Mouse (Mus musculus): Measurements from ENCODE around the gene 2810004N23Rik.
"Not testable (repeated sequence)": the region's sequence is repeated elsewhere in the genome, so short reads cannot be mapped to it uniquely, and the experiment has no call there.

2810004N23Rik gene

DNA sequence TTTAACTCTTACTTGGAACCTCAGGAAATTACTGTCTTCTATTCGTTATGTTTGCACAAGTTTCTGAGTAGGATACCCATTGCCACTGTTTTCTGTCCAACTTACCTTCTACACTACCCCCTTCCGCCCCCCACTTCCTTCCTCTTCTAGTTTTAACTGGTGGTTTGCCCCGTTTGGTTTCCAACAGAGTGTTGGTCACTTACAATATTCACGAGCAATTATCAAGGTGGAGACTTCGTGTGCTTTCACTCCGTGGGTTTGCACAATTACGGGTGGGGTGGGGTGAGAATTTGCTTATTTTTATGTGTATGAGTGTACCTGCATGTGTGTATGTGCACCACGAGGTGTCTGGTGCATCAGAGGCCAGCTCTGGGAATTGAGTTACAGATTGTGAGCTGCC is 809 bp upstream of the 2810004N23Rik start:
- no peak for DNase-seq

DNA sequence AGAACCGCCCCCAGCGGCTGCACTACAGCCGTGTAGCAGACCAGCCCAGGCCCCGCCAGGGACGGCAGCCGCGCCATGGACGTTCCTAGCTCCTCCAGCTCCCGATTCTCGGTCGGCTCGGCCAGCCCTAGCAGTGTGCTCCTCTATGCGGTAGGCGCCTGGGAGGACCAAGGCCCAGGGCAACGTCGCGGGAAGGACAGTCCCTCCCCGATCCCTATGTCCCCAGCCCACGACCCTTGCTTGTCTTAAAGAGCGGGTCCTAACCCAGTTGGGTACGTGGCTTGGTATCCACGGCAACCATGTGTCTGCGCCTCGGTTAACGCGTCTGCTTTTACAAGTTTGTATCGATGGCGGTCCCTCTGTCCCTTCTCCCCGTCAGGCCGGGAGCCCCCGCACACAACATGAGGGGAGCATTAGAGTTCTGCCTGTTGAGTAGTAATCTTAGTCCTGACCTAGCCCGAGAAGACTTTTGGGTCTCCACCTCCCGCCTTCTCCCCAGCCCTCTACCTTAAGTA is 300 bp upstream of the 2810004N23Rik start:
- no peak for DNase-seq

DNA sequence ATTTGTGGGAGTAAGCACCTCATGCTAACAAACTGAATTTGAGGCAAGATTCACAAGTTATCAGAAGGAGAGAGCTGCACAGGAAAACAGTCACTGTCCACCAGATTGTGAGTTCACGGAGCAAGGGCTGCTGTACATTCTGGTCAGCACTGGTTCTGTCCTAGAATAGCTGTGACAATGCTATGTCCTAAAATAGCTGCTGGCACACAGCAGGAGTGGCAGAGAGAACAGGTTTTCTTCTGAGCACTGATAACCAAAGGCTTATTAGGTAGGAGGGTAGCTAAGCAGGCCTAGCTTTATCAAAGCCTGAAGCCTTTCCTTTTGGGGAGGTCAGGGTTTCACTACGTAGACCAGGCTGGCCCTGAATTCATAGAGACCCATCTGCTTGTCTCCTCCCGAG is 2.7 kb downstream of the 2810004N23Rik start:
- peak; percentile 95 for DNase-seq

DNA sequence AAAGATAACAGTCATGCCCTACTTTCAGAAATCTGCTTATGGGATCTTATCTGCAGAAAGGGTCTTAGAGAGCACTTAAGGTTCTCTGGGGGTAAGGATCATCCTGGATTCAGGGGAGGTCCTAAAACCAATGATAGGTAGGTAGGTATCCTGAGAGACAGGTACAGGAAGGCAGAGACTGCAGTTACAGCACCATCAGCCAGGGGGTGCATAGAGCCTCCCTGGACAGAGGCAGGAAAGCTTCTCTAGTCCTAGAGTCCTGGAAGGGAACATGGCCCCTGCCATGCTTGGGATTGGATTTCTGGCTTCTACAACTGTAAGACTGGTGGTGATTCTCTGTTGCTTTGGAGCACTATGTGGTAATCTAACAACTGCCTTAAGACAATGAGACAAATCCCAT is 3.5 kb downstream of the 2810004N23Rik start:
- no peak for DNase-seq

DNA sequence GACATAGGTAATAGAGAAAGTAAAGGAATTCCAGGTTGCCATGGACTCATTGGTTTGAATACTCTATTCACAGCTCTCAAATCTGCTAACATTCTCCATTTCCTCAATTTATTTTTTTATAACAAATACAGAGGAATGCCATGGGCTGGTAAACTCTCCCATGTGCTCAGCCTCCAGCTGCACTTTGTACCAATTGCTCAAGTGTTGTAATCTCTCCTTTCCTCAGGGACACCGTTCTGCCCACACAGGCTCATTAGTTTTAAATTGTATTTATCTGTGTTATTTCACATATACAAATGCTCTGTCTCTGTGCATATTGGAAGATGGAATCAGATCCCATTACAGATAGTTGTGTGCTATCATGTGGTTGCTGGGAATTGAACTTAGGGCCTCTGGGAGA is 9.4 kb downstream of the 2810004N23Rik start:
- no peak for DNase-seq

DNA sequence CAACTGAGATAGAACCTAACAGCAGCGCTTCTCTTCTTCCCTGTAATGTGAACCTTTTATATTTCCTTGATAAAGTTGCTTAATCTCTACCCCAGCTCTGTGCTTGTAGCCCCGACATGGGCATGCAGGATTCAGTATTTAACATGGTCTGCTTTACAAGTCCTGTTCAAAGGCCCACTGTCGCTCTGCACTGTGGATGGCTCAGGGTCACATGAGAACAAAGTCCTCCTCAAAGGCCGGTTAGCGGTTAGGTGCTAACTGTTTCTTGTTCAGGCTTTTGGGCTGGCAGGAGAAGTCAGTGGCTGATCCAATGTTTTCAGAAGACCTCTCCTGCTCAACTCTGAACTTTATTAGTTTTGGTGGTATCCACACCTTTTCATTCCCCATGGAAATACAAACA is 17.3 kb downstream of the 2810004N23Rik start:
- no peak for DNase-seq

DNA sequence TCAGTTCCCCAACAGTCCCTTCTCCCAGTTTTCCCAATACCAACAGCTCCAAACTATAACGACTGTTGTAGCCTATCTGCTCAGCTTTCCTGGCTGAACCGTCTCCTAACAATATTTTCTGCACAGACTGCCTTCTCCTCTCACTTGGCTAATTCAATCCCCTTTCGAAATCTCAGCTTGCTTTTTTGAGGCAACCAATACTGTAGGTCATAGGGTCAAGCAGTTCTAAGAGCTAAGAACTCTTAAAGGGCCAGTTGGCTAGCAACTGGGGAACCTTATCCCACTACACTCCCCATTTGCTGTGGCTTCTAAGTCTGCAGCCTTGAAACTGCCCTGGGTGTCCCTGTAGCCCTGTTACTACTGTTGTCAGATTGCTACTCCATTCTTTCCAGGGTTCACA is 17.8 kb downstream of the 2810004N23Rik start:
- DNase-seq = no peak

DNA sequence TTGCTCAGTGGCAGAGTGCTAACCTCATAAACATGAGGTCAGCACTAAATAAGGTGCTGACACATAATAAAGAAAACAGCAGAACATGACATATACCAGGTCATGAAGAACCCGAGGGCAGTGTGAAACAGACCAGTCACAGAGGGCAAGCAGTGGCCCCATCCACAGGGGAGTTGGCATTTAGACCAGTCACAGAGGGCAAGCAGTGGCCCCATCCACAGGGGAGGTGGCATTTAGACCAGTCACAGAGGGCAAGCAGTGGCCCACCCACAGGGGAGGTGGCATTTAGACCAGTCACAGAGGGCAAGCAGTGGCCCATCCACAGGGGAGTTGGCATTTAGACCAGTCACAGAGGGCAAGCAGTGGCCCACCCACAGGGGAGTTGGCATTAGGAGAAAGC is 20.0 kb downstream of the 2810004N23Rik start:
- DNase-seq = not testable (repeated sequence)

DNA sequence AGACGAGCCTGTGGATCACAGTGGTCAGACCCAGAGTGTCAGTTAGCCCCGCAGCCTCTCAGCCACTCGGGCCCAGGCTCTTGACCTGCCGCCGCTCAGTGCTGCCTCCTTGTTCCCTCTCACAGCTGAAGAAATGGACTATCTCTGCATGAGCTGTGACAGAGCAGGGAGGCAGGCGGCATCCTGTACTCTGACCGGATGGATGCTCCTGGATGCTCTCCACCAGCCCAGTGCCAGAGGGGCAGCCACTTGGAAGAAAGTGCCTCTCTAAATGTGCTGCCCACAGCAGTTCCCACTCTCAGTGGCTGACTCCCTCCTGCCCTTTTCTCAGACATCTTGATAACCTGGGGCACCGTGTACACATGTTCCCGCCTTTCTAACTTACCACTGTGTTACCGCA is 21.1 kb downstream of the 2810004N23Rik start:
- DNase-seq = no peak

DNA sequence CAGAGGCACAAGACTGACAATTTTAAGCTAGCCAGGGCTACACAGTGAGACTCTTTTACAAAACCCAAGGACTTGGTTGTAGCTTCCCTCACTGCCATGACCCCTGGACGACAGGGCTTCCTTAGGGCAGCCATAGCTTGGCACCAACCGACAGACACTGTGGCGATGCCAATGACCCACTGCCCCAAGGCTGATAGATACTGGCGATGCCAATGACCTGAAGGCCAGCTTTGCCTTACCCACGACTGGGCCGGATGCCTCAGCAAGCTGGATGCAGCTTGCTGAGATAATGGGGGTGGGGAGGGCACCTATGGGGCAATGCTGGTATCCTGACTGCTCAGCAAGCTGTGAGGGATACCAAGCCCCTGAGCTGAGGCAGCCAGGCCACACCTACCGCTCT is 22.0 kb downstream of the 2810004N23Rik start:
- DNase-seq = no peak

DNA sequence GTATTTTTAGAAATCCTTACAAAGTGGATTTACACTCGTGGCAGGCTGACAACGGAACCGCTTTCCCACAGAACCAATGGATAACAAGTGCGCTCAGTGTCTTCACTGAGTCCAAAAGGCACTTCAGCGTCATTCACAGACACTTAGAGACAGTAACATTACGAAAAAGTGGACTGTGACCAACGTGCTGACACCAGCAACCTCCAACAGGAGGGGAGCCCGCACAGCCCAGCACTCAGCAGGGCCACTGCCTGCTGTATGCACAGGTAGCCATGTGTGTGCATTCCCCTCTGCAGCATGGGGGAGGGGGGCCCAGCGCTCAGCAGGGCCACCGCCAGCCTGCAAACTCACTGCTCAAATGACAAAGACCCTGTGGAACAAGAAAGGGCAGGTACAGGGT is 23.5 kb downstream of the 2810004N23Rik start:
- DNase-seq = peak; percentile 60

DNA sequence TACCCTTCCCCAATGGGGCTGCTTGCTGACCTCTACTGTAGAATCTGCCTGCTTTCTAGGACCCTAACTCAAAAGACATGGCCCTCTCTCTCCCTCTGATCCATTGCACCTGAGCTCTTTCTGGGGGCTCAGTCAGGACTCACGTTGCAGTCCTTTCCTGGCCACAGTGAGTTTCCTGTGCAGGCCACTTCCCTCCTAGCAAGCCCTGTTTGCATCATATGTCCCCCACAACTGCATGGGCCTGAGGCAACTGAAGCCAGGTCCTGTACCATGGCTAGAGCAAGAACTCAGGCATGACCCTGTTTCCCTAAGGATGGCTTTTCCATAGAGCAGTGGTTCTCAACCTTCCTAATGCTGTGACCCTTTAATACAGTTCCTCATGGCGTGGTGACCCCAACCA is 25.0 kb downstream of the 2810004N23Rik start:
- peak; percentile 54 for DNase-seq

DNA sequence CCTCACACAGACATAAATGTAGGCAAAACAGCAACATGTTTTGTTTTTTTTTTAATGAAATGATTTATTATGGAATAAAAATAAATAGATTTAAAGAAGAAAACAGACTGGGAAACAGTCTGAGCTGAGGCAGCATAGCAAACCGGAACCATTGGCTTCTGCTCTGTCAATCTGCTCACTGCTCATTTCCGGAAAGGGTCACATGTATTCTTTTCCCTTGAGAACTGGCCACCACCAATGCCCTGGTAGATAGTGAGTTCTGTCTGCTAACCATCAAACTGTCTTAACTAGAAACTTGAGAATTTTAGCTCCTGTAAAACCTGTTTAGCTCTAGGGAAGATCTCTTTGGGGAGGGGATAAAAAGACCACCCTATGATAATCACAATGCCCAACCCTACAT is 26.0 kb downstream of the 2810004N23Rik start:
- DNase-seq = peak; percentile 57

DNA sequence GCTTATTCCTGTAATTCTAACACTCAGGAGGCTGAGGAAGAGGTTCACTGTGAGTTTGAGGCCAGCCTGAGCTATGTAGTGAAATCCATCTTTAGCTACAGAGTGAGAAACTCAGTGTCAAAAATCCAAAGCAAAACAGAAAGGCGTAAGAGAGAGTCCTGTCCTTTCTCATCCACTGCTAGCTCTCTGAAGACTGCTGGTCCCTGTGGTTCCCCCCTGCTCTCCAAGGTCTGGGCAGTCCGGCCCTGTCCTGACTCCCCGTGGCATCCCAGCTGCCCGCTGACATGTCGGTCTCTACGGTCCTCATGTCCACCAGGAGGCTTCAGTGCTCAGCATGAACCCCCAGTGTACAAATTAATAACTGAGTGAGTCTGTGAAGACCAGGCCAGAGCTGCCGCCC is 26.6 kb downstream of the 2810004N23Rik start:
- peak; percentile 72 for DNase-seq

DNA sequence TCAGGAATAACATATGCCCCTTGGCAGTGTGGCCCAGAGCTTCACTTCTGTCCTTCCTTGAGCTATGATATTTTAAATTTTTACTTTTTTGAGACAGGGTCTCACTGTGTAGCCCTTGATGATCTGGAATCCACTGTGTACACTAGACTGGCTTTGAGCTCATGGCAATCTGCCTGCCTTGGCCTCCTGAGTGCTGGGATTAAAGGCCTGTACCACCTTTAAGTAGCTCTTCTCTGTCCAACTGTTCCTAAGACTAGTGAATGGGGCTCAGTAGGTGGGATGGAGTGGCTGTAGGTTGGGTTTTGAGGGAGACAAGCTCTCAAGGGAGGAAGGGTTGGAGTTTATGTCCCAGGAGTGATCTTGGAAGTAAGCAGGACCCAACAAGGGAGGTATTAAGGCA is 27.1 kb downstream of the 2810004N23Rik start:
- peak; percentile 48 for DNase-seq

DNA sequence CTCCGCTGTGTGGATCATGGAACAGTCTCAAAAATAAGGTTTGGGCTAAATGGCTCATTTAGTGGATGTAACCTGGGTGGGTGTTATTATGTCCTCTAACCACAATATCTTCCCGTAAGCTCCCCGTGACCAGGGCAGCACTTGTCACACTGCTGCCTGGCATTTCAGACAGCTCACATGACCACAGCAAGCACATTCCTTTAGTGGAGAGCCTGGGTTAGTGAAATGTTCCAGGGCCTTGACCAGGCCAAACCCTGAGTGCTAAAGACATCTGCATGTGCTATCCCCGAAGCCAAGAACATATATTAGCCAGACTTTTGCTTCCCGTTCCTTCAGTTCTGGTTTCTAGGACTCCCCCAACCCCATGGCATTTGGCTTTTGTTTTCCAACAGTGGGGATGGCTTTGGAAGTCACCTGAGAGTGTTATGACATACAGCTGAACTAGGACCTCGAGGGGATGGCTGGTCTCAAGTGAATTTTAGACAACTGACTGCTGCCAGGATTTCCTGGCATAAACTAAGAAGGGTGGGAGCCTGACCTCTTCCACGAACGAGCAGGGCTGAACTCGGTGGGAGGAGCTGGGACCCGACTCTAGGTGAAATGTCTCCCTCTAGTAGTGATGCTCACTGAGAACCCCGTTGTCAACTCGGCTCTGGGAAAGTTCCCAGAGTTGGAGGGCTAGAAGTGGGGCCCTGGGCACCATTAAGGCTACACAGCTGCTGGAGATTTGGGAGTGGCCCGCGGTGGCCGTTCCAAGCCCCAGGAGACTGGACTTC is 29.3 kb downstream of the 2810004N23Rik start:
- peak; percentile 96 for DNase-seq

DNA sequence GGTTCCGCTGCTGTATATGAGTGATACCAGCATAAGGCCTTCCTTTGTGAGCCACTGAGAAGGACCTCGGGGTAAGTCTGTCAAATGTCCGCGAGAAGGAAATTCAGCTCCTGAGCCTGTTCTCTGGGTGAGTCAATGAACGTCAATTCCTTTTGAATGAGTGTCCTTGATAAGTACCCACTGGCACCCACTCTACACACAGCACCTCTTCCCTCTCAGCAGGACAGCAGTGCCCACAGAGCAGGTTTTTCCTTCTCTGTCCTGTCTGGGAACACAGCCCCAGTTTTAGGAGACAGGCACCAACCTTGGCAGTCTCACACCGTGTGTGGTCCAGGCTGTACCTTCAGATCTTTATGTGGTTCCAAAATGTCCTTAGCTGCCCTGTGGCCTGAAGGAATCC is 31.0 kb downstream of the 2810004N23Rik start:
- DNase-seq = peak; percentile 94

DNA sequence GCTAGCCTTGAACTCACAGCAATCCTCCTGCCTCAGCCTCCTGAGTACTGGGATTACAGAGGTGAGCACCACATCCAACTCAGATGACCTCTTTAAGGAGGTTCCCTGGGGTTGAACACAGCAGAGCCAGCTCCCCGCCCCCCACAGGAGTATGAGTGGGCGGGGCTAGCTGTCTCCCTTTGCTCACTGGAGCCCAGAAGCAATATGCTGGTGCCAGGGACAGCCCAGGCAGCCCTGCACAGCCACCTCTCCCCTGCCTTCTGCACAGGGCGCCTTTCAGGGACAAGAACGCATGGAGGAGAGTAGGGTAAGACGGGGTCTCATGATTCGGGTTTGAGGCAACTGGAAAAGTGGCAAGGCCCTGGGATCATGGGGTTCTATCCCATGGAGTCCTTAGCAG is 31.4 kb downstream of the 2810004N23Rik start:
- peak; percentile 91 for DNase-seq

DNA sequence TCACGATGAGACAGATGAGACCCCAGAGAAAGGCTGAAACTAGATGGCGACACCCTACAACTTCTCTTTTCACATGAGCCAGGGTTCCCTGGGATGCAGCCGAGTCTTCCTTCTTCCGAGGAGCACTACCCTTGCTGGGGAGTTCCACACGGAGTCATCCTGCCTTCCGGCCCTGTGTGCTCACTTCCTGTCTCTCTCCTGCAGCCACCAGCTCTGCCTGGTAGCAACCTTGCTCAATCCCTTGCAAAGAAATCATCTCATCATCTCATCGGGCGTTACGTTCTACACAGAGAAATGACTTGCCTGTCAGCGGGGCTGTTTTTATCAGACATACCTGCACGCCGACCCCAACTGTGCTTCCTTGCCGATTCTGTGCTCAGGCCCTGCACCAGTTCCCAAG is 32.9 kb downstream of the 2810004N23Rik start:
- peak; percentile 79 for DNase-seq

DNA sequence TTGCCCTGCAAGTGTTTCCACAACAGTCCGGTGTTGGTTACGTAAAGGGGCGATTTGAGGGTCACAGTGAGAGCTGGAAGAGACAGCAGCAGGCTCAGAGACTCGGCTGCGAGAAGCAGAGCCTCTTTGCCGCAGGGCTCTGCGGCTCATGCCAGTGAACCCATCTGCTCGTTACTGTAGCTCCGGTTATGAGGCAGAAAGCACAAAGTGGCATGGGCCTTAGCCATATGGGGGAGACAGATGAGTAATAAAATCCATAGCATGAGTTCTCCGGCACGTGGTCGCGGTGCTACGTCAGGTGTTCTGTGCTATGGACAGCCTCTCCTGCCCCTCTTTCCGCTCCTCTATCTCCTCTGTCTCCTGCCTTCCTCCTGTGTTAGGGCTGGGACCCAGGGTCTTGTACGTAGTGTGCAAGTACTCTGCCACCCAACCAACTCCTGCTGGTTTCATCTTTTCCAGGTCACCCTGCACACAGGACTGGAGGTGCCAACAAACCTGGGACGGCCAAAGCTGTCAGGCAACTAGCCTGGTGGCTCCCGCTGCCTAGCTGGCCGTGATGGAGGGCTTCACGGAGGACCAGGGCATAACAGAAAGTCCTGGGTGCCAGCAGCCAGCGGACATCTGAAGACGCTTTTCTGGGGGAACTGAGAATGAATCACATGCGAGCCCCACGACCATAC is 34.2 kb downstream of the 2810004N23Rik start:
- DNase-seq = peak; percentile 78

DNA sequence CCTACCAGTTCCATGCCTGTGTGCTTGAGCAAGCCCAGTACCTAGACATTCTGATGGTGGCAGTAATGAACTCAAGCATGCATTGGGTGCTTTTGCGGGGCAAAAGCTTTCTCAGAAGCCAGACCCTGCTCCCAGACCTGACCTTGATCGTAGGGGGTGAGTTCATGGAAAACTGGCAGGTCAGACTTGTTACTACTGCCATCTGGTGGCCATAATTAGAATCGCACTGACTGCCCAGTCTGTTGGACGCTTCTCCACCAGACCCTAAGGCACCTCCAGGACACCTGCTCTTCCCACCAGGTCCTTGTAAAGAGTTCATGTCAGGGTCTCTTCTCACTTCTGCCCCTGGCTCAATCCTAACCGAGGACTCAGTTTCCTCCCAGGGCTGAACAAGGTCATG is 35.5 kb downstream of the 2810004N23Rik start:
- DNase-seq = peak; percentile 95

DNA sequence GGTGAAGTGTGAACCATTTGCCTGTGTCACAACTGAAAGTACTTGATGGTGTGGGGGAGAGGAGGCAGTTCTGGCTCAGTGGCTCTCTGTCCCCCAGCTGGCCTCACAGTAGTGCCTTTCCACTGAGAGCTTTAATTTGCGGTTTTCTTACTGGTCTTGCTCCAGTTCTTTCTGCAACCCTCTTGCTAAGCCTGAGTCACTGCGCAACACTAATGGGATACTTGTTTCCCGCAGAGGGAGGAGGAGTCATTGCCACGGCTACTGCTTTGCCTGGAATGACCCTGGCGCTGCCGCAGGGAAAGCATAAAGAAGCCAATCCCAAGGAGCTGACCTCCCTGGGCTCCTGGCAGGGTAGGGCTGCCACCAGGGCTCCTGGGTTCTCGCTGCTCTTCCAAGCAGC is 36.3 kb downstream of the 2810004N23Rik start:
- DNase-seq = peak; percentile 95

DNA sequence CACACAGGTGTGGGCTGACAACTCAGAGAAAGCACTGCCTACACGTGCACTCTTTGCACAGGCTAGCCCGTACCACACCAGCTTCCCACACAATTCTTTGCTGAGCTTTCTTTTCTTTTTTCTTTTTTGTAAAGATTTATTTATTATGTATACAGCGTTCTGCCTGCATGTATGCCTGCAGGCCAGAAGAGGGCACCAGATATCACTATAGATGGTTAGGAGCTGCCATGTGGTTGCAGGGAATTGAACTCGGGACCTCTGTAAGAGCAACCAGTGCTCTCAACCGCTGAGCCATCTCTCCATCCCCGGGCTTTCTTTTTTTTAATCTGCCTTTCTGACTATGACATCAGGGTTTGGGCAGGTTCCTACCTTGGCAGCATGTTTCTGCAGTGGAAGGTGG is 39.4 kb downstream of the 2810004N23Rik start:
- no peak for DNase-seq

DNA sequence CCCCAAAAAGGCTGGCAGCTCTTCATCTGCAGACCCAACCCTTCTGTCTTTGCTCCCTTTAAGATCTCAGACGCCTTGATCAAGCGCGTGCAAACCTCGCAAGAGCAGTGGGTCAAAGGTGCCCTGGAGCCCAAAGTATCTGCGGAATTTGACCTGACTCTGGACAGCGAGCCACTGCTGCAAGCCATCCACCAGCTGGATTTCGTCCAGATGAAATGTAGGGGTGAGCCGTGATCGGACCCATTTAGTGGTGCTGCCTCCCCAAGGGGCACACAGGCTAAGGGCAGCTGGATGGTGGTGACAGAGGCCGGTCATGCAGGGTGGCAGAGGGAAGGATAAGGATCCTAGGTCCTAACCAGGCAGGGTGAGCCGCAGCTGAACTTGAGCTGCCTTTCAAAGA is 42.8 kb downstream of the 2810004N23Rik start:
- DNase-seq = peak; percentile 88
